Mouse (Mus musculus) Muller cell, postnatal 12 days (primary cell): Measurements from ENCODE around the gene Prpf38b.

Experiments used
- DNase-seq: peaks from one replicate; pipeline ENCODE4 v3.0.0-alpha.2; 2015; ENCODE audit errors: inconsistent ontology term

The Prpf38b gene

GRCm38 (mm10) chr3:108860786-108861185, 50.7 kb downstream of the Prpf38b start:
- peak; percentile 62 for DNase-seq

DNA sequence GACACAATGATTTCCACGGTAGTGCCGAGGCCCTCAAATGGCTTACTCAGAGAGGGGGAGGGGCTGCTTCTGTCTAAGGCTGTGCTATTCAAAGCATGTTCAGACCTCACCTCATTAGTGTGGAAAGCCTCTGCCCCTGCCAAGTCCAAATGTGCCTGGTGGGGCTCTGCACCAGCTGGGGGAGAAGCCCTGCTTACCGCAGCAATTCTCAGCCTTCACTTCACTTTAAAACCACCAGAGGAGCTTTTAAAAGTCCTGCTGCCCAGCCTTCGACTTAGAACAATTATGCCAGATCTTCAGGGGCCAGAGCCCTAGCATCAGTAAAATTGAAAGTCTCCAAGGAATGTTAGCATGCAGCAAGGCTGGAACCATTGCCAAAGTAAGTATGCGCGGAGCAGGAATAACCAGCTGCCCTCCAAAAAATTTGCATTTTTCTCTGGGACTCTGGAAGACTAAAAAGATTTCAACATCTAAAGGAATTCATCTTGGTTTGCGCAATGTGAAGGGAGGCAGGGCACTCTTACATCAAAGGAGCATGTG, 53.2 kb downstream of the Prpf38b start:
- DNase-seq, result peak; percentile 96

GRCm38 (mm10) chr3:108857714-108858113, 53.8 kb downstream of the Prpf38b start:
- DNase-seq, result no peak

GRCm38 (mm10) chr3:108857124-108857470, 54.4 kb downstream of the Prpf38b start:
- DNase-seq, result peak; percentile 47

GRCm38 (mm10) chr3:108856386-108857123, 55.0 kb downstream of the Prpf38b start:
- DNase-seq, result peak; percentile 33

DNA sequence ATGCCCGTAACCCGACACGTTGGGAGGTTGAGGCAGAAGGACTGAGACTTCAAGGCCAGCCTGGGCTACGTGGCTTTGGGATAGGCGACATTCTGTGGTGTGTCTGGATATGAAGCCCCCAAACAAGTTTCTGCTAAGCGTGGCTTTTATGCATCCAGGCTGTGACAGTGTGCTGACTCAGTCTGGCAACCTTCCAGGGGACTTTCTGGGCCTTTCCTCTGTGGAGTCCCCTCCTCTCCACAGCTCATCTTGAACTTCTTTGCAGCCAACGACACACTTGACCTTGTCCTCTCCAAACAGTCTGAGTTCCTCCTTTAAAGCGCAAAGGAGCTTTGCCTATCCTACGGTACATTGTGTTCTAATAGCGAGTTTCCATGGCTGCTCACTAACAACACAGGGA, 55.7 kb downstream of the Prpf38b start:
- peak; percentile 68 for DNase-seq

GRCm38 (mm10) chr3:108855371-108855770, 56.2 kb downstream of the Prpf38b start:
- DNase-seq, result peak; percentile 77

DNA sequence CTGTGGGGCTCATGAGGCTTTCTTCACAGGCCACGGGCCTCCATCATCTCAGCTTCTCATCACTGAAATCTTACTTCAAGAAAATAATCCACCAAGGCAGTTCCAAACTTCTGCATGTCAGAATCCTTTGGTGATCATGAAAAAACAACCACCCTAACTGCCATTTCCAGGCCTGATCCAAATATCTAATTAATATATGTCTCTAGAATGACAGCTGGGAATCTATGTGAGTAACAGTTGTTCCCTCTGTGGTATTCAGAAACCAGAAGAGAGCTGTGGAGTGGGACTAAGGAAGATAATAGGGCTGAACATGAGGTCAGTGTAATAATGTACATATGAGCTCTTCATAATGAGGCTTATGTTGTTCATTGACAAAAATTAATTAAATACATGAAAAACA, 58.3 kb downstream of the Prpf38b start:
- no peak for DNase-seq
